Mouse (Mus musculus): ENCODE data around the gene Aox2. TPM values are rescaled to one million over a fixed set of nuclear protein-coding genes. Genes with fewer than 3 reads are reported as not detected.

Aox2 gene
- total and polyA plus RNA-seq, 3 experiments, result not detected

GRCm38 (mm10) chr1:58423371-58424248 is 145.5 kb downstream of the Aox2 start, which contains the start of gene Clk1:
Gene Clk1, minus strand, starts transcription at chr1:58424066.
- no peaks in the 10 kb centered on the region for H3K9me3 ChIP-seq (replicated peaks; ENCODE audit: low read length)
- in situ Hi-C loops (cut with MboI; ENCODE audit: low pct_ligation_motif_present, low pct_unique_long_range_greater_than_20kb, low sequenced_read_pairs) (no loop called here), dilution Hi-C loops (cut with MboI; ENCODE audit: extremely low pct_ligation_motif_present, extremely low pct_unique_long_range_greater_than_20kb, low sequenced_read_pairs) (no loop called here)
- TF ChIP-seq MXI1 (IDR thresholded peaks at IDR 0.05; ENCODE audit: low read depth, low read length) (no peak), POLR2A (IDR thresholded peaks at IDR 0.05; ENCODE audit: low read depth, low read length) (peak; percentile 99), ETS1 (conservative IDR thresholded peaks at IDR 0.05; ENCODE audit: low read depth, low read length) (no peak), GABPA (IDR thresholded peaks at IDR 0.05; ENCODE audit: insufficient replicate concordance, low read depth, low read length) (no peak), MAX (IDR thresholded peaks at IDR 0.05; ENCODE audit: low read length) (peak; percentile 21; the same call in 1 of the 2 replicates), KAT2A (IDR thresholded peaks at IDR 0.05; ENCODE audit: insufficient replicate concordance, low read length) (no peak), UBTF (IDR thresholded peaks at IDR 0.05; ENCODE audit: low read depth, low read length) (no peak), HCFC1 (IDR thresholded peaks at IDR 0.05; ENCODE audit: low read depth, low read length) (peak; percentile 5), POLR2AphosphoS2 (IDR thresholded peaks at IDR 0.05; ENCODE audit: low read depth, low read length) (peak; percentile 93), CTCF (conservative IDR thresholded peaks at IDR 0.05 in 1 of 2, IDR thresholded peaks at IDR 0.05 in 1 of 2; ENCODE audit: low read depth in 2 of 2, low read length in 2 of 2) (no peak), E2F4 (IDR thresholded peaks at IDR 0.05; ENCODE audit: insufficient replicate concordance, low read depth, low read length) (no peak), EP300 (IDR thresholded peaks at IDR 0.05; ENCODE audit: low read length) (no peak), USF1 (IDR thresholded peaks at IDR 0.05; ENCODE audit: low read depth, low read length) (no peak), JUN (IDR thresholded peaks at IDR 0.05; ENCODE audit: insufficient read depth, low read depth, low read length) (no peak), ZKSCAN1 (IDR thresholded peaks at IDR 0.05; ENCODE audit: borderline replicate concordance, low read depth, low read length) (no peak), CHD2 (IDR thresholded peaks at IDR 0.05; ENCODE audit: low read length) (no peak), MEF2A (IDR thresholded peaks at IDR 0.05; ENCODE audit: borderline replicate concordance, low read depth, low read length) (no peak), NELFE (IDR thresholded peaks at IDR 0.05; ENCODE audit: low read depth, low read length) (peak; percentile 97), SMC3 (IDR thresholded peaks at IDR 0.05; ENCODE audit: low read depth, low read length) (no peak), ELF1 (IDR thresholded peaks at IDR 0.05; ENCODE audit: low read depth, low read length) (no peak), NRF1 (IDR thresholded peaks at IDR 0.05; ENCODE audit: low read depth, low read length) (peak; percentile 93), ZNF384 (IDR thresholded peaks at IDR 0.05; ENCODE audit: low read depth, low read length) (no peak), PAX5 (IDR thresholded peaks at IDR 0.05; ENCODE audit: low read length) (no peak), BHLHE40 (IDR thresholded peaks at IDR 0.05; ENCODE audit: low read depth, low read length) (no peak), MAFK (IDR thresholded peaks at IDR 0.05; ENCODE audit: insufficient replicate concordance, low read length) (no peak), ZMIZ1 (IDR thresholded peaks at IDR 0.05; ENCODE audit: low read depth, low read length) (peak; percentile 82), USF2 (conservative IDR thresholded peaks at IDR 0.05; ENCODE audit: low read depth, low read length) (no peak), IRF4 (IDR thresholded peaks at IDR 0.05; ENCODE audit: low read depth, low read length) (no peak), CHD1 (IDR thresholded peaks at IDR 0.05; ENCODE audit: low read depth, low read length) (no peak), MYC (IDR thresholded peaks at IDR 0.05; ENCODE audit: low read depth, low read length) (no peak), JUND (conservative IDR thresholded peaks at IDR 0.05; ENCODE audit: low read depth, low read length) (no peak), TCF12 (IDR thresholded peaks at IDR 0.05; ENCODE audit: low read depth, low read length) (peak; percentile 90), TBP (conservative IDR thresholded peaks at IDR 0.05; ENCODE audit: low read depth, low read length) (peak; percentile 92), RAD21 (IDR thresholded peaks at IDR 0.05; ENCODE audit: low read depth, low read length) (no peak), SIN3A (IDR thresholded peaks at IDR 0.05; ENCODE audit: low read length) (no peak; the same call in none of the 2 replicates), RCOR1 (conservative IDR thresholded peaks at IDR 0.05; ENCODE audit: low read depth, low read length) (no peak)
- peak within 1 kb of the TSS; percentile 94 to 99 (median 96) for H3K4me3 ChIP-seq (replicated peaks in 1 of 3; ENCODE audit: low read depth in 2 of 3, low read length in 2 of 3, poor library complexity in 1 of 3)
- H3K4me2 ChIP-seq (ENCODE audit: insufficient read depth, low read depth, poor library complexity, severe bottlenecking), result peak within 1 kb of the TSS; percentile 37; the same call in 1 of the 2 replicates
- no peaks in the 10 kb centered on the region for H3K27me3 ChIP-seq (replicated peaks)
- H3K4me1 ChIP-seq (ENCODE audit: control insufficient read depth in 1 of 2, insufficient read depth in 2 of 2), result peaks cover 6 to 32% of the 10 kb centered on the region in 2 experiments; a peak in 3 of 4 replicates
- peak within 1 kb of the TSS; percentile 83 for H3K27ac ChIP-seq (ENCODE audit: insufficient read depth, low read depth)
- H3K9ac ChIP-seq (ENCODE audit: insufficient read depth, low read depth), result peak within 1 kb of the TSS; percentile 100
- DNase-seq (ENCODE audit: extremely low read depth), result peak; percentile 89
- H3K79me2 ChIP-seq (replicated peaks; ENCODE audit: control insufficient read depth, extremely low read depth, insufficient read depth, poor library complexity, severe bottlenecking), result peaks cover 42% of the 10 kb centered on the region
- peaks cover 24 to 36% of the 10 kb centered on the region in 2 experiments for H3K36me3 ChIP-seq (replicated peaks in 1 of 2; ENCODE audit: control insufficient read depth in 1 of 2, insufficient read depth in 1 of 2, low read length in 1 of 2)
